Mouse (Mus musculus) liver, embryonic 12.5 days (tissue): Measurements from ENCODE around the gene Lclat1. TPM values are rescaled to one million over a fixed set of nuclear protein-coding genes. Genes with fewer than 3 reads are reported as not detected.

Experiments used
- ATAC-seq: fragments of 200-750 bp; cut with Nextera tagmentation; 2 replicates; pipeline ENCODE4 v1.8.0; 2017; ENCODE audit warnings: moderate number of reproducible peaks, mild to moderate bottlenecking, moderate library complexity
- H3K27ac ChIP-seq: fragments of 300-500 bp; sonication (generic); 2 replicates; pipeline ENCODE4 v1.5.1; 2016; ENCODE audit warnings: mild to moderate bottlenecking
- H3K27me3 ChIP-seq: fragments of 300-500 bp; sonication (generic); replicated peaks from 2 replicates; pipeline ENCODE4 v1.6.1; 2016; ENCODE audit warnings: mild to moderate bottlenecking, moderate library complexity
- H3K36me3 ChIP-seq: fragments of 300-500 bp; sonication (generic); 2 replicates; pipeline ENCODE4 v1.6.1; 2016; ENCODE audit warnings: mild to moderate bottlenecking, moderate library complexity
- H3K4me1 ChIP-seq: fragments of 300-500 bp; sonication (generic); 2 replicates; pipeline ENCODE4 v1.6.1; 2016
- H3K4me2 ChIP-seq: fragments of 300-500 bp; sonication (generic); 2 replicates; pipeline ENCODE4 v1.6.1; 2016; ENCODE audit warnings: mild to moderate bottlenecking, moderate library complexity
- H3K4me3 ChIP-seq: fragments of 300-500 bp; sonication (generic); 2 replicates; pipeline ENCODE4 v1.5.1; 2016; ENCODE audit warnings: mild to moderate bottlenecking, moderate library complexity
- H3K9ac ChIP-seq: fragments of 300-500 bp; sonication (generic); 2 replicates; pipeline ENCODE4 v1.6.1; 2016; ENCODE audit warnings: mild to moderate bottlenecking, moderate library complexity
- H3K9me3 ChIP-seq: fragments of 300-500 bp; sonication (generic); replicated peaks from 2 replicates; pipeline ENCODE4 v1.6.1; 2016; ENCODE audit warnings: mild to moderate bottlenecking, moderate library complexity
- WGBS: fragments of 180-500 bp; shearing (Covaris S2); methylation state at CpG from one replicate; pipeline ENCODE4 v1.1.7; 2016; ENCODE audit not compliant: insufficient replicate concordance; 5-methylcytosine and 5-hydroxymethylcytosine counted together
- polyA plus RNA-seq: library from polyadenylated mRNA; unstranded; fragments of >200 nt; fragmentation: Nextera tagmentation; extraction: Ambion mirVana; gene quantifications from 2 replicates; pipeline ENCODE4 v1.2.1, GENCODE M21; 2016

Lclat1 gene
- 4.5 and 4.8 TPM in 2 replicates for polyA plus RNA-seq

DNA sequence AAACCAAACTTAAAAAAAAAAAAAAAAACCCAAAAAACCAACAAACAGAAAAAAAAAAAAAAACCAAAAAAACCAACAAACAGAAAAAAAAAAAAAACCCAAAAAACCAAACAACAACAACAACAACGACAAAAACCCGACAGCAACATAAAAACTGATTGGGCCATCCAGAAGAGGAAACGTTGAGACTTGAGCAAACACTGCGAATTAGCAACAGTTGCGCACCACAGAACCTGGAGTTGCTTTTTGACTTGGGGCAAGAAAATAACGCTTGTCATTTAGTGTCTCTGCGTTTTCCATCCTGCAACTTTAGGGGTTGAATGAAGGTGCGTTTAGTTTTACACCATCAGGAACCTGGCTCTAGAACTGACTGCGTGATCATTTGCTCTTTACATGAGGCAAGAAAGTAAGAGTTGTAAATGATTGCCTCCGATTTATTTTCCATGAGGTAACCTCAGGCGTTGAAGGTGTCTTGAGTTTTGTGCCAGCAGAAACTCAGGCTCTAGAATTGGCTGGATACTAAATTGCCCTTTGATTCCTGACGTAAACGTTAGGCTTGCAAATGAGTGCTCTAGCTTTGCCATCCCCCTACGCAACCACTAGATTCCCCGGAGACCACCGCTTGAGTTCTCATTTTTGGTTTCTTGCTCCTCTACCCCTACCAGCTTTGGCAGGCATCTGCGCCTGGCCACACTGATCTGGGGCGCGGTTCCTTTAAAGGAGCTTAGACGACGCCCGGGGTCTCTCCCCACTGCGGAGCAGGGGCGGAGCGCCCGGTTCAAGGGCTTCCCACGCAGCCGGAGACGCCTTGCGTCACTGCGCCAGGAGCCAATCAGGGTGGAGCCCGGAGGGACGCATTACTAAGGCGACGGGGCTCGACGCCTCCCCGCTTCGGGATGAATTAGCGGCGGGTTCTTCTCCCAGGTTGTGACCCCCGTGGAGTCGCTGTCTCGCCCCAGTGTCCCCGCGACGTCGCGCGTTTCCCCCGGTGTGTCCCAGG lies at the start of gene Lclat1:
TSS of gene Lclat1 (plus strand) at position 828 of the 1,000 bp plus-strand sequence.
- H3K4me3 ChIP-seq, result peak within 1 kb of the TSS; percentile 70
- WGBS, result 5% methylated on average over 51 of the region's 51 CpGs
- no peaks in the 10 kb centered on the region for H3K9me3 ChIP-seq
- peak; percentile 99 for ATAC-seq
- H3K4me1 ChIP-seq, result peaks cover 20% of the 10 kb centered on the region
- peak within 1 kb of the TSS; percentile 94 for H3K4me2 ChIP-seq
- H3K9ac ChIP-seq, result peak within 1 kb of the TSS; percentile 74
- H3K27me3 ChIP-seq, result peaks cover 10% of the 10 kb centered on the region; the same call in 1 of the 2 replicates
- H3K36me3 ChIP-seq, result no peaks in the 10 kb centered on the region
- peak within 1 kb of the TSS; percentile 26; the same call in 1 of the 2 replicates for H3K27ac ChIP-seq

DNA sequence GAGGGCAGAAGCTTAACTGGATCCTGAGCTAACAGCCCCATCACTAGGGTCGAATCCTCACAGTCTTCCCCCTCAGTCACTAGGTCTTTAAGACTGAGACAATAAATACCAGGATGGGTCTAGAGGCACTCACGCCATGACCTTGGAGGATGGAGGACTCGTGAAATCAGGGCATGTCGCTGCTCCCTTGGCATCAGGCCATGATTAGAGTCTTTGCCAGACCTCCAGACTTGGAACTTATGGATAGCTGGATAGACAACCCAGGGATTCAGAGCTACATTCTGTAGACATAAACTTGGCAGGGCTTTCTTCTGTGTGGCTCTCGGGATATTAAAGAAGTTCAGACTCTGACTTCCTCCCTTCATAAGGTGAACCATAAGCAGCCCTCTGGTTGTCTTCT lies 49.5 kb upstream of the Lclat1 start:
- Histone ChIP-seq H3K27me3 (no peaks in the 10 kb centered on the region), H3K9ac (no peak overlapping the region), H3K4me3 (no peak overlapping the region), H3K27ac (no peak overlapping the region), H3K36me3 (no peaks in the 10 kb centered on the region), H3K4me1 (no peaks in the 10 kb centered on the region), H3K9me3 (no peaks in the 10 kb centered on the region), H3K4me2 (no peak overlapping the region)
- no peak for ATAC-seq
- 66% methylated on average over 5 of the region's 5 CpGs for WGBS

DNA sequence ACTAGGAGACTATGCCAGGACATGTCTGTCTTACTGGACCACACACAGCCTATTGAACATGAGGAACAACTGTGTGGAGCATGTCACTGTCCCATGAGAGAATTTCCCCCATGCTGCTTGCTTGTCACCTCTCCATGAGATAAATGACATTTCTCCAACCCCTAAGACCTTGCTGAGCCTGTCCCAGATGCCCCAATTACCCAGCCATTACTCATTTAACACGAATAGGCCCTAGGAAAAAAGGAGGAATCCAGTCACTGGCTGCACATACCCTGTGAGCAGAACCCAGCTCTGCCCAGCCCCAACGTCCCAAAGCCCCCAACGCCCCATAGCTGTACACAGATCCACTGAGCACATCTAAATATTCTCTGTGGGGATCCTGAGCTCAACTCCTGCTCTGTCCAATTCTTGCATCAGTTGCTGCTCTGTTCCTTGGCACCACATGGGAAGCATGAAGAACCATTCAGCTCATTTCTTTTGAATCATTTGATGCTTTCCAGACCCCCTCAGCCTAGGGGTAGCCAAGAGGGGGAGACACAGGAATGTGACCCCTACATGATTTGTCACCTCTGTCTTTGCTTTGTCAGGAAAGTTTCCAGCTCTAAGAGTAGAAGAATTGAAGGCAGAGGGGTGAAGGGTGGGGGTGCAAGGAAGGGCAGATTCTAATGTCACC lies 47.4 kb upstream of the Lclat1 start:
- Histone ChIP-seq H3K36me3 (no peaks in the 10 kb centered on the region), H3K9ac (no peak overlapping the region), H3K4me3 (no peak overlapping the region), H3K4me2 (no peak overlapping the region), H3K27me3 (no peaks in the 10 kb centered on the region), H3K4me1 (no peaks in the 10 kb centered on the region), H3K27ac (0 out of 2 replicates have a peak overlapping the region, but pooled peaks have one; percentile 20), H3K9me3 (no peaks in the 10 kb centered on the region)
- WGBS, result 59% methylated on average over 3 of the region's 3 CpGs
- no peak for ATAC-seq

DNA sequence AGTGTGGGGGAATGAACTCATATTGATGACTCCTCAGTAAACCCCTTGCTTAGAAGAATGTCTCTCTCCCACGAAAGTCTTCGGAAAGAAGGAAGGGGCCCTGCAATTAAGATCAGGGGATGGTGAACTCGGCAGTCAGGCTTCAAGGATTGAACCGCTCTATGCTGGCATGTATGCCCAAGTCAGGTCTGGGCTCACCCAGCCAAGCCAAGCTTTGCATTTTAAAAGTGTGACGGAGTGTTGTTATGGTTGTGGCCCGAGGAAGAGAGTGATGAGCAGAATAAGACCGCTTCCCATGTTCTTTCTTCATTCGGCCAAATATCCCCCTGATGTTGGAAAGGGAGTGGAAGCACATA lies 46.9 kb upstream of the Lclat1 start:
- H3K27ac ChIP-seq, result peak overlapping the region; percentile 7; the same call in 1 of the 2 replicates
- no peak overlapping the region for H3K4me2 ChIP-seq
- ATAC-seq, result no peak
- 72% methylated on average over 8 of the region's 8 CpGs for WGBS
- no peaks in the 10 kb centered on the region for H3K36me3 ChIP-seq
- no peaks in the 10 kb centered on the region for H3K27me3 ChIP-seq
- H3K9ac ChIP-seq, result no peak overlapping the region
- no peak overlapping the region for H3K4me3 ChIP-seq
- no peaks in the 10 kb centered on the region for H3K4me1 ChIP-seq
- no peaks in the 10 kb centered on the region for H3K9me3 ChIP-seq

DNA sequence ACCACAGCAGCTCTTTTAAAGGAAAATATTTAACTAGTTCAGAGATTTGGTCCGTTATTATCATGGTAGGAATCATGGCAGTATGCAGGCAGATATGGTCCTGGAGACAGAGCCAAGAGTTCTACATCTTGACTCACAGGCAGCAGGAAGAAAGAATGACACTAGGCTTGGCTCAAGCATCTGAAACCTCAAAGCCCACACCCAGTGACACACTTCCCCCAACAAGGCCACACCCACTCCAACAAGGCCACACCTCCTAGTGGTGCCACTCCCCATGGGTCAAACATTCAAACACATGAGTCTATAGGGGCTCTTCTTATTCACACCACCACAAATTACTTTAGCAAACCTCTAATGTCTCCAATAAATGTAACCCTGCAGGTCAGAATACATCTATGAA lies 45.1 kb upstream of the Lclat1 start:
- Histone ChIP-seq H3K4me3 (no peak overlapping the region), H3K4me1 (no peaks in the 10 kb centered on the region), H3K9ac (no peak overlapping the region), H3K36me3 (no peaks in the 10 kb centered on the region), H3K27me3 (no peaks in the 10 kb centered on the region), H3K27ac (no peak overlapping the region), H3K9me3 (no peaks in the 10 kb centered on the region), H3K4me2 (no peak overlapping the region)
- ATAC-seq, result no peak
- WGBS, result 52% methylated on average over 1 of the region's 1 CpGs

DNA sequence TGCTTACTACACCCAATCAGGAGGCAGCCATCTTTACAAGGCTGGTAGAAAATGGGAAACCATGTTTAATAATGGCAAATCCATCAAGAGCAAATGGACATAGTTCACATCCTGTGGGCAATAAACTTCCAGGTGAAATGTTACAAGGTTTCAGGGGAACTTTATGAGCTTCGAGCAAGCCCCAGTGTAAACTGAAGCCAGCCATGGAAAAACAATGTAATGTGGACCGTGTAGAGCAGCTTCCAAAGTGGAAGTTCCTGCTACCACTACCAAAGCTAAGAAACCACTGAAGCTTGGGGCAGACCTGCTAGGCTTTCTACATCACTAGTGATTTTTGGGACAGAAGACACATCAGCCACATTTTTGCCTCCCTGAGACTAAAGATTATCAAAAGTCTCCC lies 44.5 kb upstream of the Lclat1 start:
- no peaks in the 10 kb centered on the region for H3K27me3 ChIP-seq
- H3K4me3 ChIP-seq, result no peak overlapping the region
- WGBS, result 66% methylated on average over 2 of the region's 2 CpGs
- no peaks in the 10 kb centered on the region for H3K4me1 ChIP-seq
- no peak overlapping the region for H3K4me2 ChIP-seq
- no peaks in the 10 kb centered on the region for H3K9me3 ChIP-seq
- no peak overlapping the region for H3K27ac ChIP-seq
- H3K36me3 ChIP-seq, result no peaks in the 10 kb centered on the region
- no peak overlapping the region for H3K9ac ChIP-seq
- ATAC-seq, result no peak

DNA sequence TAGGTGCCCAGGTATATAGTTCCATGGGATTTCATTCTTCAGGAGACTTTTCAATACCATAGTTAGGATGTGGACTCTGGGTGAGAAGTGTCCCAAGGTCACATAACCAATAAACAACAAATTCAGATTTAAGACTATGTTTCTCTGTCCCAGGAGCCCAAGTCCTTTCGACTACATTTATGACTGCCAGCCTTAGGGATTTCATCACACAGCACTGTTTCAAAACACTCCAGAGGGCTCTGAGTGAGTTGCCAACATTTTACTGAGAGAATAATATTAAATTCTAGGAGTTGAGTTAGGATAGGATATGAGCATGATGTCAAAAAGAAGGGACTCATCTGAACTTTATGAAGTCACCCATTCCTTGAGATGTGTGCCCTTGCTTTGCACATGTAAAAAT lies 44.0 kb upstream of the Lclat1 start:
- Histone ChIP-seq H3K9ac (no peak overlapping the region), H3K4me3 (no peak overlapping the region), H3K9me3 (no peaks in the 10 kb centered on the region), H3K27ac (no peak overlapping the region), H3K4me2 (no peak overlapping the region), H3K36me3 (no peaks in the 10 kb centered on the region), H3K4me1 (no peaks in the 10 kb centered on the region), H3K27me3 (no peaks in the 10 kb centered on the region)
- WGBS, result 67% methylated on average over 1 of the region's 1 CpGs
- no peak for ATAC-seq

DNA sequence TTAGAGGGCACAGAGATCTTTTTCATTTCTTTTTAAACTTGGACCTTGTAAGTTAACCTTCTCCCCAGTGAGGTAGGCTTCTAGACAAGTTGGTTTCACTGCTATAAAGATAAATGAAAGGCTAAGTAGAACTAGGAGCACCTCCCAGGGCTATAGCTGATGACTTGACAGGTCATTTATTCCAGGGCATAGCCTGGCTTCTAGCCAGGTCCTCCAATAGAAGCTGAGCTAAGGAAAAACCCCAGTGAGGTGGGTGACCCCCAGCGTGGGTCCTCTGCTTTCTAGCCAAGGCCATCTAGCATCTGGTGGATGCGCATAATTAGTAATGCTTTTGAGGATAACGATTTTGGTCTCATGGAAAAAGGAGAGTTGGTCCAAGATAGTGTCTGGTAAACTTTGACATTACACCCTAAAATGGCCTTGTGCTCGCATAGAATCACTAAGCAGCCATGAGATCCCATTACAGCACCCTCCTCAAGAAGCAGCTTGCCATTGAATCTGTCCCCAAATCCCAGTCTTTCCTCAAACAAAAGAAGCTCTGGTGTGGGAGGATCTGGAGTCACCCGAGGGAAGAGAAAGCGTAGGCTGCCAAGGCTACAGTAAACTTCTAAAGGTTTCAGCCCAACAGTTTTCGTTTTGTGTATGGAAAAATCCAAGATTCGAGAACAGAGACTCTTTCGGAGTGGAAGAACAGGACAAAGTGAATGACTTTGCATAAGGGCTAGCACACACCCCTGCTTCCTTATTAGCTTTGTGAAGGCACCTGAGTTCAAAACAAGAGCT lies 41.2 kb upstream of the Lclat1 start:
- H3K4me3 ChIP-seq, result no peak overlapping the region
- no peaks in the 10 kb centered on the region for H3K4me1 ChIP-seq
- H3K9me3 ChIP-seq, result no peaks in the 10 kb centered on the region
- no peak overlapping the region for H3K4me2 ChIP-seq
- H3K36me3 ChIP-seq, result no peaks in the 10 kb centered on the region
- H3K27me3 ChIP-seq, result no peaks in the 10 kb centered on the region
- no peak overlapping the region for H3K27ac ChIP-seq
- H3K9ac ChIP-seq, result no peak overlapping the region
- no peak for ATAC-seq
- WGBS, result 66% methylated on average over 9 of the region's 9 CpGs

DNA sequence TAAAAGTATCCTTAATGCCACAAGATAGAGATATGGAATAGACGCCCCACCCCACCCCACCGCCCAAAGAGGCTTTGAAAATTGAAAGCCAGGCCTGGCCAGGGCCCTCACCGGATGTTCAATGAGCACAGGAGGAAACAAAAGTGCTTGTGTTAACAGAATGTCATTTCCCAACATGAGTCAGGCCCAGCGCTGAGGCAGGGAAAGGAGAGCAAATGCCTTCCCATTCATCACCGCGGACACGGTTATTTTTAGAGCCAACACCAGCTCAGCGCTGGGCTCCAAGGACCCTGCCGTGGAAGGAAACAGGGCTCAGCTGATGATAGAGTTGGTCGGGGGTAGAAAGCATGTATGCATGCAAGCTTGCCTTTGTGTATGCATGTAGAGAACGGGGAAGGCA lies 40.4 kb upstream of the Lclat1 start:
- peak; percentile 42 for ATAC-seq
- H3K36me3 ChIP-seq, result no peaks in the 10 kb centered on the region
- H3K4me1 ChIP-seq, result no peaks in the 10 kb centered on the region
- no peaks in the 10 kb centered on the region for H3K27me3 ChIP-seq
- no peak overlapping the region for H3K4me3 ChIP-seq
- no peak overlapping the region for H3K9ac ChIP-seq
- H3K27ac ChIP-seq, result 0 out of 2 replicates have a peak overlapping the region, but pooled peaks have one; percentile 21
- no peaks in the 10 kb centered on the region for H3K9me3 ChIP-seq
- WGBS, result 45% methylated on average over 11 of the region's 11 CpGs
- no peak overlapping the region for H3K4me2 ChIP-seq

DNA sequence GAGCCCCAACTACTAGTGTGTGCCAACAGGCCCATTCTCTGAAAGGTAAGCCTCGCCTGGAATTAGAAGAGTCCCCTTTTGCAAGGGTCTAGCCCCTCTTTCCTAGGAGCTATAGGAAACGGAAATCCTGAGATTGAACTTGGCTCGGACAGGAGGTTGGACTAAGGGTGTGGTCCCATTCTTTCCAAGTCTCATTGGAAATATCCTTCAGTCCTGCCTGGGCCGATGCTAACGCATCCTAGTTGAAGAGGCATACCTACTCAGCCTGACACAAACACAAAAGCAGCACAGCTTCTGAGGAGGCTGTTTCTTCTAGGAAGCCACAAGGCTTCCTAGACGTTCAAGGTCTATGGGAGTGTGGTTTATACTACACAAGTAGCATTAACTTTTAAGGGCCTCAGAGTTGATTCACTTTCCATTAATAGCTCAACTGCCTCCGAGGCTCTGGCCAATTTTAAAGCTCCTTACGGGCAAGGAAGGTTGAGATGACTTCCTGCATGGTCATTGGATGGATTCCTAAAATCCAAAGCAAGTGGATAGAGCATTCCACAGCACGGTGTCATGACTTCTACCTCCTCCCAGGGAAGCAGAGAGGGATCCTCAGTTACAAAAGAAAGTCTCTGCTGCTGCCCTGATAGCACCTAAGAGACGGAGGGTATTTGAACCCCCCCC lies 39.3 kb upstream of the Lclat1 start:
- Histone ChIP-seq H3K27ac (0 out of 2 replicates have a peak overlapping the region, but pooled peaks have one; percentile 21), H3K4me1 (no peaks in the 10 kb centered on the region), H3K4me3 (no peak overlapping the region), H3K36me3 (no peaks in the 10 kb centered on the region), H3K9ac (no peak overlapping the region), H3K27me3 (no peaks in the 10 kb centered on the region), H3K4me2 (no peak overlapping the region), H3K9me3 (no peaks in the 10 kb centered on the region)
- WGBS, result 56% methylated on average over 10 of the region's 10 CpGs
- no peak for ATAC-seq

DNA sequence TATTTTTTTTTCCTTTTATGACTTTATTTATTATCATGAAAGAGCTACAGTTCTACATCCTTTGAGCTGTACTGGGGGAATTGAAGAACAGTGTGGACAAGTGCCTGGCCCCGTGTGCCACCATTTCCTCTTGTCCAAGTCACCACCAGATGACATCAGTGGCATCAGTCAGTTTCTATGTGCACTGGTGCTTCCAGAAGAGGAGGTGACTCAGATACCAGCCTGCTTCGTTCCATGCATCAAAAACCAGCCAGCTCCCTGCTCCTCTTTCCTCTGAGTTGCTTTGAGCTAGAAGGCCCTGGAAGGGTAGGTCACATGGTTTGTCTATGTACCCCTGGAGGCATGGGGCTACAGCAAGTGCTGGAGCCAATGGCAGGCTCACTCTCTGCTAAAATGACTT lies 37.3 kb upstream of the Lclat1 start:
- Histone ChIP-seq H3K4me3 (no peak overlapping the region), H3K27me3 (no peaks in the 10 kb centered on the region), H3K4me1 (no peaks in the 10 kb centered on the region), H3K27ac (no peak overlapping the region), H3K36me3 (no peaks in the 10 kb centered on the region), H3K9ac (no peak overlapping the region), H3K4me2 (no peak overlapping the region), H3K9me3 (no peaks in the 10 kb centered on the region)
- 52% methylated on average over 2 of the region's 2 CpGs for WGBS
- ATAC-seq, result no peak
